Mouse (Mus musculus): ENCODE results near the gene Bola2.

DNA sequence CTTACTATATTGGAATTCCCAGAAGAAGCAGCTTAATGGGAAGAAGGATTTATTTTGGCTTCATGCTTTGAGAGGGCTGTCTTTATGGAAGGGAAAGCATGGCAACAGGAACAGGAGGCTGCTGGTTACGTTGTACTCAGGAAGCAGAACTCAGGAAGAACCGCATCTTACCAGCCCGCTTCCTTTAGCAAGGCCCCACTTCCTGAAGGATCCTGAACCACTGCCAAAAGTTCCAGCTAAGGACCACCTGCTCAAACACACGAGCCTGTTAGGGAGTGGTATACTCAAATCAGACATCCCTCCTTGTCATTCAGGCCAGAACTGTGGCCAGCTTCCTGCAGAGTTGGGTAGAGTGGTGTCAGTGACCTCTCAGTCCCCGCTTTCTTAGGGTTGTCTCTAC lies 26.7 kb upstream of the Bola2 start:
- no peak for TF ChIP-seq CTCF (IDR thresholded peaks at IDR 0.05; ENCODE audit: insufficient read depth, low read depth, low read length)
- TF ChIP-seq POLR2A (IDR thresholded peaks at IDR 0.05; ENCODE audit: insufficient read depth, low read depth, low read length), result no peak

Data from olfactory bulb, adult 2 months (tissue).